Mouse (Mus musculus) stomach, embryonic 16.5 days (tissue): ENCODE results near the gene Sun3. TPM values are rescaled to one million over a fixed set of nuclear protein-coding genes. Genes with fewer than 3 reads are reported as not detected.

ENCODE experiments used
- ATAC-seq: fragments of 200-750 bp; cut with Nextera tagmentation; 2 replicates; pipeline ENCODE4 v1.8.0; 2017; ENCODE audit warnings: moderate number of reproducible peaks, moderate TSS enrichment; ENCODE audit not compliant: insufficient read depth, low FRiP score
- H3K27ac ChIP-seq: fragments of 300-500 bp; sonication (generic); 2 replicates; pipeline ENCODE4 v1.5.1; 2014; ENCODE audit warnings: low read length
- H3K27me3 ChIP-seq: fragments of 300-500 bp; sonication (generic); 2 replicates; pipeline ENCODE4 v1.6.1; 2014; ENCODE audit warnings: low read length, control low read depth, mixed read lengths; ENCODE audit not compliant: control insufficient read depth, insufficient read depth
- H3K36me3 ChIP-seq: fragments of 300-500 bp; sonication (generic); 2 replicates; pipeline ENCODE4 v1.6.1; 2014; ENCODE audit warnings: low read length; ENCODE audit not compliant: control insufficient read depth, insufficient read depth
- H3K4me1 ChIP-seq: fragments of 300-500 bp; sonication (generic); 2 replicates; pipeline ENCODE4 v1.6.1; 2014; ENCODE audit warnings: low read length, control low read depth, mixed read lengths; ENCODE audit not compliant: control insufficient read depth, insufficient read depth
- H3K4me2 ChIP-seq: fragments of 300-500 bp; sonication (generic); 2 replicates; pipeline ENCODE4 v1.6.1; 2014; ENCODE audit warnings: low read depth, low read length, mixed read lengths
- H3K4me3 ChIP-seq: fragments of 300-500 bp; sonication (generic); replicated peaks from 2 replicates; pipeline ENCODE4 v1.5.1; 2014; ENCODE audit warnings: mild to moderate bottlenecking, low read length
- H3K9ac ChIP-seq: fragments of 300-500 bp; sonication (generic); 2 replicates; pipeline ENCODE4 v1.6.1; 2014; ENCODE audit warnings: low read length
- H3K9me3 ChIP-seq: fragments of 300-500 bp; sonication (generic); replicated peaks from 2 replicates; pipeline ENCODE4 v1.6.1; 2016; ENCODE audit warnings: low read length, control low read depth; ENCODE audit not compliant: control insufficient read depth
- WGBS: fragments of 180-500 bp; shearing (Covaris S2); extraction: QIAGEN DNeasy Blood & Tissue Kit; methylation state at CpG from one replicate; pipeline ENCODE4 v1.1.7; 2014; 5-methylcytosine and 5-hydroxymethylcytosine counted together
- polyA plus RNA-seq: library from polyadenylated mRNA; unstranded; fragments of >200 nt; fragmentation: Nextera tagmentation; extraction: Ambion mirVana; gene quantifications from 2 replicates; pipeline ENCODE4 v1.2.1, GENCODE M21; 2015

The Sun3 gene
- polyA plus RNA-seq, 1 experiment from 2014 or later: 0.15 TPM

DNA sequence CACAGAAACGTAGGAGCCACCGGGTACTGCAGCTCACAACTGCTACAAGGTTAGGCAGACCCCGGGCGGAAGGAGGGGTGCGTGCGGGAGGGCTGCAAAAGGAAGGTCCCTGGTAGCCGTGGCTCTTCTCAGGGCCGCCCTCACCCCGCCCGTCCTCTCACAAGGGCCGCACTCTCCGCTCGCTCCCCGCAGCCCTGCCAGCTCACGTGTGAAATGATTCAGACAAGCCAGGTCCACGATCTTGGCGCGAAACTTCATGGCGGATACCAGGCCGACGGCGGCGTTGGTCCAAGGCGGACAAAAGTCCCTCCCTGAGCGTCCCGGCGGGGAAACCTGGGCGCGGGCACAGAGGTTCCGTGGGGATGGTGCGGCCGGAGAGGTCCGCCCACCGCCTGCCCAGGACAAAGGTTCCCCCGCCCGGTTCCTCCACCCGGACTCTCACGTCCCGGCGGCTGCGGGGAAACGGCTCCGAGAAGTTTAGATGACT is 37.9 kb downstream of the Sun3 start, which contains the start of gene Hus1:
Gene Hus1 (minus strand): TSS at position 339 of the 487 bp plus-strand sequence.
- peak within 1 kb of the TSS; percentile 95 for H3K27ac ChIP-seq
- H3K36me3 ChIP-seq: 0 out of 2 replicates have a peak, but pooled peaks cover 7% of the 10 kb centered on the region
- WGBS: under 1% methylated on average over 43 of the region's 43 CpGs
- peak within 1 kb of the TSS; percentile 88 for H3K4me2 ChIP-seq
- H3K4me1 ChIP-seq: peaks cover 12% of the 10 kb centered on the region
- peak within 1 kb of the TSS; percentile 87 for H3K9ac ChIP-seq
- no peaks in the 10 kb centered on the region for H3K27me3 ChIP-seq
- ATAC-seq: peak; percentile 97
- no peaks in the 10 kb centered on the region for H3K9me3 ChIP-seq
- H3K4me3 ChIP-seq: peak within 1 kb of the TSS; percentile 74

DNA sequence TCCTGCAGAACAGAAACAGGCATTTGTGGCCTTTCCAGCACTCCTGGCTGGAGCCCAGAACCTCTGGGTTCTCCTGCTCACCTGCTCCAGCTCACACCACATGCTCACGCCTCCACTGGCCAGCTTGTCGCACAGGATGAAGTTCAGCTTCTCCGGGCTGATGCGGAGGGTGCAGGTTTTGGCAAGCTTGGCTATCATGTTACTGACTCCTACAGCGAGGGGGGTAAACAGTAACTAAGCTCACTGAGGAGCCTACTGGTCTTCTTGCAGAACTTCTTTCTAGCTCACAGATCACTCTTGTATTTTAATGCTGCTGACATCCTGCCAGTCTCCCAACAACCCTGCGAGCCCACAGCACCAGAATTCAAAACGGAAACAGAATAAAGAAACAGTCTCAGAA is 38.4 kb downstream of the Sun3 start:
- no peaks in the 10 kb centered on the region for H3K27me3 ChIP-seq
- peaks cover 12% of the 10 kb centered on the region for H3K4me1 ChIP-seq
- H3K27ac ChIP-seq: peak overlapping the region; percentile 95
- no peaks in the 10 kb centered on the region for H3K9me3 ChIP-seq
- H3K4me2 ChIP-seq: peak overlapping the region; percentile 88
- peak overlapping the region; percentile 87 for H3K9ac ChIP-seq
- 0% methylated on average over 7 of the region's 7 CpGs for WGBS
- peak; percentile 20; the same call in 1 of the 2 replicates for ATAC-seq
- H3K36me3 ChIP-seq: peaks cover 10% of the 10 kb centered on the region; the same call in 1 of the 2 replicates
- peak overlapping the region; percentile 74 for H3K4me3 ChIP-seq

DNA sequence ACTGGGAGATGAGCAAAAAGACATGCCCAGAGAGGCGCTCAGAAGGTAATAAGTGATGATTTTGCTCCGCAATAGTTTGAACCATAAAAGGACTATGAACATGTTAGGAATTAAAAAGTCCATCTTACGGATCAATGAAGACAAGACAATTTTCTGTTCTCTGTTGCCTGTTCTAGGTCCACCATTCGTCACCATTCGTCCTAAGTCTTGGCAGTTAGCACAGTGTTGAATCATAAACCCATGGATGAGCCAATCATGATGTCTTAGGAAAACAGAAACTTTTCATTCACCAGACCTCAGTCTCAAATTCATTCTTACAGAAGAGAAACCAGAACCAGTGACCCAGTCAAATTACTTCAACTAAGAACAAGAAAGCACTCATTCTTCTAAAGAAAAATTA is 40.0 kb downstream of the Sun3 start:
- H3K27me3 ChIP-seq: no peaks in the 10 kb centered on the region

DNA sequence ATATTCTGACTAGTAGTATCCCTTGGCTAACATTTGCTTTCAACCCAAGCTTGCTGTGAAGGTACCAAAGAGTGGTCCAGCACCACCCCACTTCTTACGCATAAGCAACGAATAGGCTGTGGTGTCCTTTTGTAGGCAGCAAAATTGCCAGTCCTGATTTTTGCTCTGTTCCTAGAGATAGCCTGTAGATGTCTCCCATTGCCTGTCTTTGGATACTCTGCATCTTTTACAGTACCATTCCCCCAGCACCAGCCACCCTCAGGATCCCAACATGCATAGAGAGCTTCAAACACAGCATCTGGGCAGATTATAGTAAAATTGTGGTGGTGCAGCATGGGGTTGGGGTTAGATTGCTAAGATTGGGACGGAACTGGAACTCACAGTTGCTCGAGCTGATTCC is 60.7 kb downstream of the Sun3 start:
- Histone ChIP-seq H3K36me3 (peaks cover 7% of the 10 kb centered on the region; the same call in 1 of the 2 replicates), H3K9ac (no peak overlapping the region), H3K27me3 (no peaks in the 10 kb centered on the region), H3K4me2 (no peak overlapping the region), H3K9me3 (no peaks in the 10 kb centered on the region), H3K4me1 (peaks cover 15% of the 10 kb centered on the region; the same call in 1 of the 2 replicates), H3K4me3 (no peak overlapping the region), H3K27ac (no peak overlapping the region)
- no peak for ATAC-seq
- 69% methylated on average over 4 of the region's 4 CpGs for WGBS

More for the DNA sequence above, 40.0 kb downstream of the Sun3 start:
- H3K9ac ChIP-seq: no peak overlapping the region
- 91% methylated on average over 5 of the region's 5 CpGs for WGBS
- H3K36me3 ChIP-seq: peaks cover 10% of the 10 kb centered on the region; the same call in 1 of the 2 replicates
- ATAC-seq: no peak
- no peaks in the 10 kb centered on the region for H3K9me3 ChIP-seq
- no peak overlapping the region for H3K27ac ChIP-seq
- H3K4me1 ChIP-seq: peaks cover 12% of the 10 kb centered on the region
- no peak overlapping the region for H3K4me2 ChIP-seq
- H3K4me3 ChIP-seq: no peak overlapping the region

DNA sequence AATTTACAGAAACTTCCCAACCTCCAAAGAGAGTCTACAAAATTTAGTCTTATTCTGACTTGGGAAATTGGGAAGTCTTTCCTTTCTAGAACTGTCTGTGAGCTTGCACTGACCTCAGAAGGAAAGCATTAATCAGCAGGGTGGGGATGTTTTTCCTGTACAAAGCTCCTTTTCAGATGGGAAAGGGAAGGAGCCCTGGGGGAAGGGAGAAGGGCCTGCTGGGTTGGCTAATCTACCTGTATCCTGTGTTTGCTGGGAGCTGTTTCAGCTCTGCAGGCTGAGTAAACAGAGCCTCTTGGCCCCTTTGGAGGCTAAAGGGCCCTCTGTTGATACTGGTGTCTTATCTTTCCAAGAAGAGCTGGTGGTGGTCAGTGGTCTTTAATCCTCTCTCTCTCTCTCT is 62.7 kb downstream of the Sun3 start:
- no peak overlapping the region for H3K4me3 ChIP-seq
- peak overlapping the region; percentile 17; the same call in 1 of the 2 replicates for H3K27ac ChIP-seq
- H3K36me3 ChIP-seq: no peaks in the 10 kb centered on the region
- H3K9ac ChIP-seq: no peak overlapping the region
- no peaks in the 10 kb centered on the region for H3K9me3 ChIP-seq
- H3K4me2 ChIP-seq: no peak overlapping the region
- peaks cover 15% of the 10 kb centered on the region; the same call in 1 of the 2 replicates for H3K4me1 ChIP-seq
- no peaks in the 10 kb centered on the region for H3K27me3 ChIP-seq
- ATAC-seq: peak; percentile 83

DNA sequence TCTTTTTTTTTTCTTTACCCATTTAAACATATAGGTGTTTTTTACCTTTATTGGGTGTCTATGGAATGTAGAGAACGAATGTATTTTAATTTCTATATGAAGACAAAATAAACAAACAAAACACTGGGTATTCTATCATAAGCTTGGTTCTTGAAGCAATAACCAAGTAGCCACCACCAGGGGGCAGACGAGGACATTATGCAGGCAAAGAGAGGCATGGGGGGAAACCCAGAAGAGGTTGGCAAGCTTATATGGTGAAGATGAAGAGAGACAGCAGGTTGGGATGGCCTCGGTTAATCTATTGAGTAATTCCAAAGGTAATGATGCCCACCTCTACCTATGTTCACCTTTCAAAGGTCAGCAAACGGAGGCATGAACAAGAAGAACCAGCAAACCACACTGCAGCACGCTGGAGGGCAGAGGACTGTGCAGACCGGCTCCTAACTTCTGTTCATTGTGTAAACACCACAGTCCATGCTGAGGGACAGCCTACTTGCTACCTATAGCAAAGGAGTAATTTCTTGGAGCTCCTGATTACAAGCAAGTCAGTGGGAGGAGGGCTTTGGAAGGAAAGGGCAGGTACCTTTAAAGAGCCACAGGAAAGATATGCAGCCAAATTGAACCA is 65.4 kb downstream of the Sun3 start:
- Histone ChIP-seq H3K27me3 (no peaks in the 10 kb centered on the region), H3K36me3 (no peaks in the 10 kb centered on the region), H3K9ac (no peak overlapping the region), H3K27ac (no peak overlapping the region), H3K4me2 (no peak overlapping the region), H3K4me1 (peaks cover 15% of the 10 kb centered on the region; the same call in 1 of the 2 replicates), H3K9me3 (no peaks in the 10 kb centered on the region), H3K4me3 (no peak overlapping the region)
- WGBS: 28% methylated on average over 6 of the region's 6 CpGs
- peak; percentile 56; the same call in 1 of the 2 replicates for ATAC-seq

DNA sequence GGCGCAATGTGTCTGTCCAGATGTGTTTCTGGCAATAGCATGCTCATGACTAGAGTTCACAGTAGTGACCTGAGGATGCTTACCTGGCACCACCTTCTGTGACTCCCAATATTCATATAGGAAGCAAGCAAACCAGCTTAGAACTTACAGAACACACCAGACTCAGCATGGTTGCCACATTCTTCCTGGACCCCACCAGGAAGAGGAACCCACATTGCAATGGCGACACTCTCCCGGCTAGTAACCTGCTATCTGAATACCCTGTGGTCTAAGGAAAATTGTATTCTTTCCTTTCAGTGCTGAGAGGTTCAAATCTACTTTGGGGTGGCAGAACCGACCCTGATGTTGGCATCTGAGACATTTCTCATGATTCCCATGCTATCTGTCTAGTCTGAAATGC is 70.6 kb downstream of the Sun3 start:
- H3K36me3 ChIP-seq: no peaks in the 10 kb centered on the region
- H3K9ac ChIP-seq: no peak overlapping the region
- no peaks in the 10 kb centered on the region for H3K4me1 ChIP-seq
- H3K9me3 ChIP-seq: no peaks in the 10 kb centered on the region
- H3K27ac ChIP-seq: no peak overlapping the region
- no peaks in the 10 kb centered on the region for H3K27me3 ChIP-seq
- H3K4me2 ChIP-seq: no peak overlapping the region
- H3K4me3 ChIP-seq: no peak overlapping the region
- 74% methylated on average over 4 of the region's 4 CpGs for WGBS
- ATAC-seq: no peak

DNA sequence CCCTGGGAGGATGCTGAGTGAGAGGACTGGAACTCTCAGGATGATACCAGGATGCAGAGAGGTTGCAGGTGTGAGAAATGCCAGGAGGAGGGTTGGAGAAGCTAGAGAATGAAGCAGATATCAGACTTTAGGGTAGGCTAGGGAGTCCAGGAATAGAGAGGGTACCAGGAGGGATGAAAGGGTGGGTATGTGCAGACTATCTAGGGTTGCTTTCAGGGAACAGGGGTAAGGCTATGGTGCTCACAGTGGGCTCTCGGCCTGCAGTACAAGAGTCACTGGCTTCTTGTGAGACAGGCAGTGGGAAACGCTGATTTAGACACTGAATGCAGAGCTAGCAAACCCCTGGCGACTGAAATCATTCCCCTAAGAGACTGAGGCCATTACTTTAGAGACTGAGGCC is 75.6 kb downstream of the Sun3 start, which contains the start of gene Pkd1l1:
Gene Pkd1l1 (minus strand): TSS at position 101 of the 400 bp plus-strand sequence.
- no peaks in the 10 kb centered on the region; the same call in 1 of the 2 replicates for H3K27me3 ChIP-seq
- H3K9me3 ChIP-seq: no peaks in the 10 kb centered on the region
- no peaks in the 10 kb centered on the region for H3K4me1 ChIP-seq
- H3K36me3 ChIP-seq: no peaks in the 10 kb centered on the region
- WGBS: 75% methylated on average over 3 of the region's 3 CpGs
- no peak within 1 kb of the TSS for H3K4me2 ChIP-seq
- no peak within 1 kb of the TSS for H3K27ac ChIP-seq
- ATAC-seq: no peak
- H3K9ac ChIP-seq: no peak within 1 kb of the TSS
- no peak within 1 kb of the TSS for H3K4me3 ChIP-seq

DNA sequence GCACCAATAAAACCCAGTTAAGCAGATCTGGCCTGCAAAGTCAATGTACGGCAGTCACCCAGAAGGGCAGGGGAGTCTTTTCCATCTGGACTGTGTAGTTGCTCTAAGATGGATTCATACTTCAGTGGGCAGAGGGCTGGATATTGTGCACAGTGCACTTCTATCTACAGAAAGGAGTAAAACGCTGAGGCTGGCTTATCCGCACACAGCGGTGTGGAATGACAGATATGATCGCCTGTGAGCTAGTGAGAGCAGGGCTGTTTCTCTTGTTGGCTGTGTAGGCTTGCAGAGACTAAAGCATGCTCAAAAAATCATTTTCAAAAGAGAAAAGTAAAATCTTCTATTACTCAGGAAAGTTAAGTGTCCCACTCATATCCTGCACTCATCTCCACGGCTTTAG is 76.7 kb downstream of the Sun3 start:
- no peak for ATAC-seq
- Histone ChIP-seq H3K27me3 (no peaks in the 10 kb centered on the region; the same call in 1 of the 2 replicates), H3K9me3 (no peaks in the 10 kb centered on the region), H3K27ac (no peak overlapping the region), H3K36me3 (no peaks in the 10 kb centered on the region), H3K9ac (no peak overlapping the region), H3K4me1 (no peaks in the 10 kb centered on the region), H3K4me2 (no peak overlapping the region), H3K4me3 (no peak overlapping the region)
- WGBS: 73% methylated on average over 6 of the region's 6 CpGs
